Mouse (Mus musculus) liver, adult 2 months (tissue): ENCODE results near the gene Fig4. TPM values are rescaled to one million over a fixed set of nuclear protein-coding genes. Genes with fewer than 3 reads are reported as not detected.

Experiments used
- DNase-seq: peaks from one replicate; pipeline ENCODE4 v3.0.0-alpha.2; 2011; ENCODE audit warnings: low read depth, low spot score; ENCODE audit errors: extremely low read depth
- H3K27ac ChIP-seq: fragments of 200-500 bp; replicated peaks from 2 replicates; pipeline ENCODE4 v1.5.1; 2012; ENCODE audit warnings: low read depth, mild to moderate bottlenecking, control low read depth, inconsistent platforms, low read length; ENCODE audit not compliant: insufficient read depth
- H3K27me3 ChIP-seq: fragments of 200-500 bp; 2 replicates; pipeline ENCODE4 v1.6.1; 2012; ENCODE audit warnings: mild to moderate bottlenecking, moderate library complexity, low read length, inconsistent platforms; ENCODE audit not compliant: control insufficient read depth, insufficient read depth
- H3K36me3 ChIP-seq: fragments of 200-500 bp; 2 replicates; pipeline ENCODE4 v1.6.1; 2012; ENCODE audit warnings: low read length, inconsistent platforms; ENCODE audit not compliant: control insufficient read depth, insufficient read depth
- H3K4me1 ChIP-seq: fragments of 200-500 bp; 2 replicates; pipeline ENCODE4 v1.6.1; 2011; ENCODE audit warnings: low read length; ENCODE audit not compliant: control insufficient read depth, insufficient read depth
- H3K4me3 ChIP-seq: fragments of 200-500 bp; 2 replicates; pipeline ENCODE4 v1.5.1; 2011; ENCODE audit warnings: low read depth, mild to moderate bottlenecking, control low read depth, low read length, moderate library complexity; ENCODE audit not compliant: insufficient read depth
- H3K79me2 ChIP-seq: fragments of 200-500 bp; 2 replicates; pipeline ENCODE4 v1.6.1; 2012; ENCODE audit warnings: inconsistent platforms, mild to moderate bottlenecking, low read length, moderate library complexity; ENCODE audit not compliant: control insufficient read depth, insufficient read depth
- H3K9ac ChIP-seq: fragments of 200-500 bp; 2 replicates; pipeline ENCODE4 v1.6.1; 2012; ENCODE audit warnings: low read depth, mild to moderate bottlenecking, control low read depth, inconsistent platforms, low read length
- CTCF ChIP-seq: fragments of 200-500 bp; IDR thresholded peaks from 2 replicates; pipeline ENCODE4 v1.5.1; 2011; ENCODE audit warnings: low read depth, low read length, control low read depth
- POLR2A ChIP-seq: fragments of 200-500 bp; IDR thresholded peaks from 2 replicates; pipeline ENCODE4 v1.6.1; 2011; ENCODE audit warnings: low read length, control low read depth; ENCODE audit not compliant: insufficient read depth; ENCODE audit errors: extremely low read depth
- WGBS: fragments of 180-500 bp; shearing (Covaris S2); methylation state at CpG from one replicate; pipeline ENCODE4 v1.1.7; 2018; 5-methylcytosine and 5-hydroxymethylcytosine counted together
- polyA plus RNA-seq: library from polyadenylated mRNA; depleted of rRNA; stranded (reverse); fragments of >200 nt; gene quantifications from 2 replicates; pipeline ENCODE4 v1.2.3, GENCODE M21; 2012
- total RNA-seq: library from RNA; depleted of rRNA; stranded (reverse); fragments of >200 nt; gene quantifications from 2 replicates; pipeline ENCODE4 v1.2.3, GENCODE M21; 2014

Fig4 gene
- total and polyA plus RNA-seq, 2 experiments = 5.1 to 12.9 TPM

DNA sequence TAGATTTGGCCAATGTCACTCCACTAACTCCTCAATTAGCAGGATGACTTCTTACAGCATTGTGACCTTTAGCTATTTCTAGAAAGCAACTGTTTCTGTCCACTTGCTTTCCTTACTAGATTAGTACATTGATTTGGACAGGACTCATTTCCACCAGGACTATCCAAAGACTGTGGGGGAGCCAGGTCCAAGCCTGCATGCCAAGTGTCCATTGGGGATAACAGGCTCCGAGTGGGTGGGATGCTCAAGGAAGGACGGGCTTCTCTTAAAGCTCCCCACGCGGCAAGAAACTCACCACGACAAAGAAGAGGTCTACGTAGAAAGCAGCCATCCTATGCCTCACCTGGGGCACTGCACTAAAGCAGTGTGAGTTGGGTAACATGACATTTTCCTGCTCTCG lies 75.4 kb downstream of the Fig4 start:
- Histone ChIP-seq H3K36me3 (peaks cover 11% of the 10 kb centered on the region; the same call in 1 of the 2 replicates), H3K79me2 (no peaks in the 10 kb centered on the region), H3K9ac (no peak overlapping the region), H3K27ac (no peak overlapping the region), H3K27me3 (no peaks in the 10 kb centered on the region), H3K4me1 (no peaks in the 10 kb centered on the region), H3K4me3 (no peak overlapping the region)
- WGBS = 91% methylated on average over 7 of the region's 7 CpGs
- TF ChIP-seq POLR2A (no peak), CTCF (no peak)
- DNase-seq = no peak

DNA sequence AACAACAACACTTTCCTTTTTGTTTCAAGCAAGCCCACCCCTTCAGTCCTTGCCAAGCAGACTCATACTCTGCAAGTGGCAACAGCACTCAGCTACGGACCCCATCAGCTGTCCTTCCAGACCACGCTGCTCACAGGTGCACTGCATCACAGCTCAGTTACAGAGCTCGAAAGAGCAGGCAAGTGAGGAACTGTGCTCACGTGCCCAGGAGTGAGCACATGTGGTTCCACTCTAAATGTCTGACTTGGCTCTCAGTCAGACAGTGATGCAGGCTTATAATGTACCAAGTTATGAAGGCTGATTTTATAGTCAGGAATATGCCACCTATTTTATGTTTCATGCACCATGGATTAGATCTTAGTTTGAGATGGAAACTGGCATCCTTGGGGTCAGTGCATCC lies 79.6 kb downstream of the Fig4 start:
- Histone ChIP-seq H3K4me3 (no peak overlapping the region), H3K27me3 (no peaks in the 10 kb centered on the region), H3K9ac (no peak overlapping the region), H3K27ac (no peak overlapping the region), H3K4me1 (no peaks in the 10 kb centered on the region), H3K79me2 (no peaks in the 10 kb centered on the region), H3K36me3 (peaks cover 9% of the 10 kb centered on the region)
- no peak for TF ChIP-seq CTCF
- no peak for TF ChIP-seq POLR2A
- DNase-seq = no peak
- WGBS = 90% methylated on average over 4 of the region's 4 CpGs

DNA sequence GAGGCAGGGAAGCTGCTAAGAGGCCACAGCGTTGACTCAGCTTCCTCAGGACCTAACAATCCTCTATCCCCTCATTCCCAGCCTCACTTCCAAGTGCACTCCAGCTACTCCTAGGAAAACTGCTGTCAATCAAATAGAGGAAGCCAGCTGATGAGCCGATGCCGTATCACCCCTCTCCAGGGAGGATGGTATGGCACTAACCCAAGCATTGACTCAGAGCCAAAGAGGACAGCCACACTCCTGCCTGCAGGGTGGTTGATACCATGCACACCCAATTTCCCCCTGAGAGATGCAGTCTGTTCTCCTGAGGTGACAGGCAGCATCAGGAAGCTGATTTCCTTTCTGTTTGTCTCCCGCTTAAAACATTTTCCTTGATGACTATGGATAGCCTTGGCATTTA lies 81.9 kb downstream of the Fig4 start:
- Histone ChIP-seq H3K9ac (no peak overlapping the region), H3K36me3 (peaks cover 4% of the 10 kb centered on the region), H3K27ac (no peak overlapping the region), H3K4me3 (no peak overlapping the region), H3K79me2 (no peaks in the 10 kb centered on the region), H3K4me1 (no peaks in the 10 kb centered on the region), H3K27me3 (no peaks in the 10 kb centered on the region)
- TF ChIP-seq CTCF (no peak), POLR2A (no peak)
- WGBS = 51% methylated on average over 4 of the region's 4 CpGs
- DNase-seq = no peak

DNA sequence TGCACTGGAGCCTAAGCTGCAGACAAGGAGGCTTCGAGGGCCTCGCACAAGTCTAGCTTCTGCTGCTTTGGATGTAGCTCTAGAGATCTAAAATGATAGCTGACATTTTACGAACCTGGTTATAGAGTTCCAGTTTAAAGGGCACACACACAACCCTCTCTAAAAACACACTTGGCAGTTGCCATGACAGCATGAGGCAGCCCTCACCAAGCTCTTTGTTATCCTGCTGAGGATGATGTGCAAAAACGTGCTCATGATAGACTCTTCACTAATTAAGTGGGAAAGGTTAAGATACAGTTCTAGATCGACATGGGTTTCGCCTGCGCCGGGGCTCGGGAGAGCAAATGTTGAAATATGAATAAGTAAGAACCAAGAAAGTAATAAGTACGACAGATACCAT lies 84.2 kb downstream of the Fig4 start:
- DNase-seq = no peak
- Histone ChIP-seq H3K36me3 (peaks cover 2% of the 10 kb centered on the region), H3K27me3 (no peaks in the 10 kb centered on the region), H3K4me3 (no peak overlapping the region), H3K79me2 (no peaks in the 10 kb centered on the region), H3K4me1 (no peaks in the 10 kb centered on the region), H3K9ac (no peak overlapping the region), H3K27ac (no peak overlapping the region)
- 95% methylated on average over 10 of the region's 10 CpGs for WGBS
- TF ChIP-seq CTCF (no peak), POLR2A (no peak)

DNA sequence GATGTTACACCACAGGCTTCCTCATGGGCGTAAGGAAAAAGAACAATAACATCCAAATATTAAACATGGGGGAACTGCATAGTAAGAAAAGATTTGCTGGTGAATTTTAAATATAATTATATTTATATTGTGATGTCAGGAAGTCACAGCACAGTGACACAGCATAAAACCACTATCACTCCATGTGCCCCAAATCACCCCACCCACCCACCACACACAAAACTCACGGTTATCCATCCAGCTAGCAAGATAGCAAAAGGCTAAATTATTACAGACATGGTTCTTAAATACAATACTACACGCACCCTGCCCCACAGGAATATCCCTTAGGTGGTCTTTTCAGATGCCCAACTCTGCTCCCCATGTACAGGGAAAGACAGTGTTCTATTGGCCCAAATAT lies 89.0 kb downstream of the Fig4 start:
- Histone ChIP-seq H3K27ac (no peak overlapping the region), H3K9ac (no peak overlapping the region), H3K36me3 (no peaks in the 10 kb centered on the region; the same call in 1 of the 2 replicates), H3K4me1 (no peaks in the 10 kb centered on the region), H3K4me3 (no peak overlapping the region), H3K27me3 (no peaks in the 10 kb centered on the region), H3K79me2 (no peaks in the 10 kb centered on the region)
- no peak for TF ChIP-seq POLR2A
- TF ChIP-seq CTCF = no peak
- WGBS = 92% methylated on average over 3 of the region's 3 CpGs
- DNase-seq = no peak

DNA sequence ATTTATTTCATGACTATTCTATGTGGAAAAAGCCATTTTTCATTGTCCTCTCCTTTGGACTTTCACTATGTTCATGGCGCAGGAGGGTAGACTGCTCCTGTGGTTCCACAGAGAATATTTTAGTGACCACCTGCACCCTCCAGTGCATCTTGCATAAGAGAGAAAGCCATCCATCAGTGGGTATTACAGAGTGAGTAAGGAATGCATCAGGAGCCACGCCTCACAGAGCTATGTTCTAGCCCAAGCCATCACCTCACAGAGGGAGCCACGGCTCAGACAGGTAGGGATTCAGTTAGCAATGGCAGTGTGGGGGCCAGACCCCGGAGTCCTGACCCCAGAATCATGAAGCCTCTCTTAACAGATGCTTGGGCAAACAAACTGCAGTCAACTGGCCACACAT lies 93.5 kb downstream of the Fig4 start:
- Histone ChIP-seq H3K79me2 (no peaks in the 10 kb centered on the region), H3K36me3 (no peaks in the 10 kb centered on the region; the same call in 1 of the 2 replicates), H3K4me3 (no peak overlapping the region), H3K27me3 (no peaks in the 10 kb centered on the region), H3K27ac (no peak overlapping the region), H3K4me1 (no peaks in the 10 kb centered on the region), H3K9ac (no peak overlapping the region)
- no peak for DNase-seq
- 87% methylated on average over 4 of the region's 4 CpGs for WGBS
- TF ChIP-seq POLR2A = no peak
- TF ChIP-seq CTCF = no peak

DNA sequence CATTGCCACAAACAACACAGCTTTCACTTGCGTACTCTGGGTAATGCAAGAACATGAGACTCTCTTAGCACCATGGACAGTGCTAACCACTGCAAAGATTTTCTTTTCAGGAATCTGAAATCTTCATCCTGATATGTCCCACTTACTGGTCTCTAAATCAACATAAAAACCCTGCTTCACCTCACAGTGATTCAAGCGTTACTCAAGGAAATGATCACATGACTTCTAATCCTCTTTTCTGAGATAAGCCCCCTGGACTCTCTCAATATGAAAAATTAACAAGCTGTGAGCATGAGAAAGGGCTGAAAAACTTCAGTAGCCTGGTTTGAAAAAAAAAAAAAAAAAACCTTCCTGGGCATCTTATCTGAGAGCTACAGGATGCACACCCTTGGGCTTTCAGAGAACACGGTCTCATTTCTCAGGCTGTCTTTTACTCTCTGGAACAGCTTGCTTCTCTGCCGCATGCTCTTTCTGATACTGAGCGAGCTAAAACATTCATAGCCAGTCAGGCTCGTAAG lies 94.1 kb downstream of the Fig4 start:
- Histone ChIP-seq H3K27ac (no peak overlapping the region), H3K4me3 (no peak overlapping the region), H3K27me3 (no peaks in the 10 kb centered on the region), H3K36me3 (no peaks in the 10 kb centered on the region; the same call in 1 of the 2 replicates), H3K4me1 (no peaks in the 10 kb centered on the region), H3K79me2 (no peaks in the 10 kb centered on the region), H3K9ac (no peak overlapping the region)
- WGBS = 84% methylated on average over 6 of the region's 6 CpGs
- no peak for TF ChIP-seq POLR2A
- TF ChIP-seq CTCF = no peak
- DNase-seq = no peak
